ENCODE assay signal across 9 mouse cellular contexts in the genomic region with DNA sequence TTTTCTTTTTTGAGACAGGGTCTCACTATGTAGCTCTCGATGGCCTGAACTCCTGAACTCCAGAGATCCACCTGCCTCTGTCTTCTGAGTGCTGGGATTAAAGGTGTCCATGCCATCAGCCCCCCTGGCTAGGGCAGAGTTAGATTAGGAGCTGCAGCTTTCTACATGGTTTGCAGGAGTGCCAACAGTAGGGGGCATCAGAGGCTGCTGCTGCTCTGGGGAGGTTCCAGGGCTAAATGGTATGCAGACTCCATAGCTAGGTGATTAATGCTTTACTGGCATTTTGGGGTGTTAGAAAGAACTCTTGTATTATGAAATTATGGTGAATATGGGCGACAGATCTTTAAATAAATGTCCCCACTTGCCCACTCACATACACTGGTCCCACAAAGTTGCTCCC. TPM values are rescaled to one million over a fixed set of nuclear protein-coding genes. Genes with fewer than 3 reads are reported as not detected.
DNase-seq lines count a peak whose midpoint lies in the region; ATAC-seq and TF ChIP-seq lines count a peak whose summit lies in the region.
"Had no signal": no experiment of that assay in that cellular context is flagged by ENCODE, and none has a peak within 500 bp of the region (broad histone marks: within the 10 kb centered on the region; RNA-seq: fewer than 3 reads in every experiment).

No protein-coding gene starts in this region.

- 47% methylated on average over 2 of the region's 2 CpGs for WGBS in embryonic facial prominence, embryonic 14.5 days

- intact Hi-C loops in gastrocnemius, adult 2 months (cut with DNase I), result loop anchor here (5.0 to 10.0 kb wide), 2 partner anchors 315 to 372 kb away; no protein-coding TSS in a partner anchor
- intact Hi-C loops in gastrocnemius, postnatal 36 days (cut with DNase I), result loop anchor here (5.0 kb wide), 1 partner anchor 310 kb away; the partner anchor contains the start of gene Fgf15

- no peak overlapping the region for H3K9ac ChIP-seq in embryonic facial prominence, embryonic 14.5 days (ENCODE audit: low read depth, low read length)
- H3K9ac ChIP-seq: midbrain, embryonic 12.5 days had no signal

- H3K4me1 ChIP-seq in embryonic facial prominence, embryonic 14.5 days (ENCODE audit: control insufficient read depth, insufficient read depth, low read length), result 0 out of 2 replicates have a peak, but pooled peaks cover 2% of the 10 kb centered on the region

- no peaks in the 10 kb centered on the region for H3K9me3 ChIP-seq in embryonic facial prominence, embryonic 14.5 days (ENCODE audit: control insufficient read depth, low read length)
- H3K9me3 ChIP-seq: midbrain, embryonic 12.5 days had no signal

- ATAC-seq in embryonic facial prominence, embryonic 14.5 days (ENCODE audit: low read depth), result no peak

- peak; percentile 57 for TF ChIP-seq CTCF in gastrocnemius, adult 2 months (IDR thresholded peaks at IDR 0.05)

- H3K4me2 ChIP-seq in embryonic facial prominence, embryonic 14.5 days (ENCODE audit: low read depth, low read length), result no peak overlapping the region
- H3K4me2 ChIP-seq: midbrain, embryonic 12.5 days had no signal

- no peak for DNase-seq in gastrocnemius, adult 2 months
- DNase-seq in gastrocnemius, postnatal 10 days, result no peak
- DNase-seq in ovary, postnatal 36 days (ENCODE audit: low spot score), result peak; percentile 49
- no peak for DNase-seq in ovary, adult 18-20 months (ENCODE audit: low spot score)
- DNase-seq in embryonic facial prominence, embryonic 14.5 days (ENCODE audit: low spot score), result peak; percentile 33
- DNase-seq in lung, adult 18-20 months, result peak; percentile 38 to 54
- DNase-seq in thymus, postnatal 14 days, result peak; percentile 34
- no peak for DNase-seq in gastrocnemius, postnatal 36 days

- no peaks in the 10 kb centered on the region for H3K36me3 ChIP-seq in embryonic facial prominence, embryonic 14.5 days (ENCODE audit: control insufficient read depth, insufficient read depth, low read length)

- H3K27me3 ChIP-seq in embryonic facial prominence, embryonic 14.5 days (replicated peaks; ENCODE audit: control insufficient read depth, insufficient read depth, low read length), result no peaks in the 10 kb centered on the region

- H3K4me3 ChIP-seq in gastrocnemius, adult 2 months, result no peak overlapping the region
- no peak overlapping the region for H3K4me3 ChIP-seq in embryonic facial prominence, embryonic 14.5 days (ENCODE audit: low read depth, low read length)
- H3K4me3 ChIP-seq: midbrain, embryonic 12.5 days had no signal

- H3K27ac ChIP-seq in gastrocnemius, adult 2 months, result no peak overlapping the region
- H3K27ac ChIP-seq in embryonic facial prominence, embryonic 14.5 days (replicated peaks; ENCODE audit: low read depth, low read length), result no peak overlapping the region
- H3K27ac ChIP-seq: midbrain, embryonic 12.5 days had no signal

RNA-seq across cellular contexts. Expression of gene Fadd, which starts 5.0 kb away (rescaled TPM):
- total RNA-seq in gastrocnemius, adult 2 months (2021), result 1 to 10 TPM; 1.6 to 2.6 TPM
- 1 to 10 TPM; 4.9 to 5.9 TPM for total RNA-seq in gastrocnemius, postnatal 10 days (2021)
- 8.0 and 9.5 TPM in 2 replicates for polyA plus RNA-seq in embryonic facial prominence, embryonic 14.5 days (2014; fragmentation: Nextera tagmentation; extraction: Ambion mirVana)
- 1 to 10 TPM; 2.2 to 2.5 TPM for total RNA-seq in gastrocnemius, postnatal 36 days (2021)

RNA-seq across cellular contexts. Expression of gene Ppfia1, which starts 33.8 kb away (rescaled TPM):
- 10 to 100 TPM; 28.3 to 33.4 TPM for total RNA-seq in gastrocnemius, adult 2 months (2021)
- total RNA-seq in gastrocnemius, postnatal 10 days (2021), result 10 to 100 TPM; 34.2 to 36.4 TPM
- polyA plus RNA-seq in embryonic facial prominence, embryonic 14.5 days (2014; fragmentation: Nextera tagmentation; extraction: Ambion mirVana), result 38.6 and 39.6 TPM in 2 replicates
- 10 to 100 TPM; 23.0 to 27.5 TPM for total RNA-seq in gastrocnemius, postnatal 36 days (2021)

Comparison
In these comparisons a context has a peak if more than half of its experiments do, and no peak if none do; other contexts are left out.
1. DNase-seq: peak in ovary, postnatal 36 days (single experiment), embryonic facial prominence, embryonic 14.5 days (single experiment), lung, adult 18-20 months (2 of 2) and thymus, postnatal 14 days (single experiment); none in gastrocnemius, adult 2 months (single experiment), gastrocnemius, postnatal 10 days (single experiment), ovary, adult 18-20 months (single experiment) and gastrocnemius, postnatal 36 days (0 of 2).